Mouse (Mus musculus): ENCODE data around the gene Gpr26.

- TF ChIP-seq CTCF (IDR thresholded peaks at IDR 0.05; ENCODE audit: control insufficient read depth, insufficient read depth, insufficient read length) = no peak
- TF ChIP-seq MYOG (IDR thresholded peaks at IDR 0.05; ENCODE audit: control insufficient read depth, extremely low read depth, insufficient read length) = no peak
- no peak for TF ChIP-seq USF1 (IDR thresholded peaks at IDR 0.05; ENCODE audit: low read depth)
- no peak for TF ChIP-seq CEBPB (IDR thresholded peaks at IDR 0.05; ENCODE audit: low read depth)
- TF ChIP-seq MAX (IDR thresholded peaks at IDR 0.05) = no peak
- no peak for TF ChIP-seq MYOD1 (IDR thresholded peaks at IDR 0.05; ENCODE audit: control insufficient read depth, insufficient read length, low read depth)
- TF ChIP-seq FOSL1 (IDR thresholded peaks at IDR 0.05; ENCODE audit: insufficient read depth, low read length, poor library complexity, severe bottlenecking) = no peak
These were observed 47.7 kb downstream of the Gpr26 start for GRCm38 (mm10) chr7:132013970-132014369.
